Mouse (Mus musculus) kidney, adult 2 months (tissue): ENCODE data around the gene Olfr459.

Experiments used
- CTCF ChIP-seq: fragments of 200-500 bp; conservative IDR thresholded peaks from 2 replicates; pipeline ENCODE4 v1.5.1; 2011; ENCODE audit warnings: low read depth, mild to moderate bottlenecking, control low read depth, low read length, moderate library complexity, mixed read lengths; ENCODE audit not compliant: insufficient read depth, insufficient read length
- POLR2A ChIP-seq: fragments of 200-500 bp; IDR thresholded peaks from one replicate; pipeline ENCODE4 v1.6.1; 2011; ENCODE audit warnings: low read depth, low read length, control low read depth

GRCm38 (mm10) chr6:41734719-41735470, 40.1 kb downstream of the Olfr459 start:
- TF ChIP-seq CTCF (no peak), POLR2A (no peak)
